Mouse (Mus musculus) heart, embryonic 15.5 days (tissue): ENCODE results near the gene Gab2. TPM values are rescaled to one million over a fixed set of nuclear protein-coding genes. Genes with fewer than 3 reads are reported as not detected.

ENCODE experiments used
- ATAC-seq: fragments of 200-750 bp; cut with Nextera tagmentation; replicated peaks from 2 replicates; pipeline ENCODE4 v1.8.0; 2017; ENCODE audit warnings: low read depth, moderate TSS enrichment; ENCODE audit not compliant: insufficient number of reproducible peaks, insufficient read depth, low FRiP score
- H3K27ac ChIP-seq: fragments of 300-500 bp; sonication (generic); 2 replicates; pipeline ENCODE4 v1.5.1; 2015; ENCODE audit warnings: mild to moderate bottlenecking, inconsistent platforms
- H3K27me3 ChIP-seq: fragments of 300-500 bp; sonication (generic); 2 replicates; pipeline ENCODE4 v1.6.1; 2015; ENCODE audit warnings: inconsistent platforms
- H3K36me3 ChIP-seq: fragments of 300-500 bp; sonication (generic); 2 replicates; pipeline ENCODE4 v1.6.1; 2015; ENCODE audit warnings: mild to moderate bottlenecking, inconsistent platforms
- H3K4me1 ChIP-seq: fragments of 300-500 bp; sonication (generic); replicated peaks from 2 replicates; pipeline ENCODE4 v1.6.1; 2015; ENCODE audit warnings: inconsistent platforms
- H3K4me2 ChIP-seq: fragments of 300-500 bp; sonication (generic); 2 replicates; pipeline ENCODE4 v1.6.1; 2015; ENCODE audit warnings: inconsistent platforms, mild to moderate bottlenecking, moderate library complexity
- H3K4me3 ChIP-seq: fragments of 300-500 bp; sonication (generic); 2 replicates; pipeline ENCODE4 v1.5.1; 2015; ENCODE audit warnings: mild to moderate bottlenecking, inconsistent platforms
- H3K9ac ChIP-seq: fragments of 300-500 bp; sonication (generic); 2 replicates; pipeline ENCODE4 v1.6.1; 2015; ENCODE audit warnings: mild to moderate bottlenecking, inconsistent platforms
- H3K9me3 ChIP-seq: fragments of 300-500 bp; sonication (generic); replicated peaks from 2 replicates; pipeline ENCODE4 v1.6.1; 2016; ENCODE audit warnings: inconsistent platforms
- WGBS: fragments of 180-500 bp; shearing (Covaris S2); methylation state at CpG from one replicate; pipeline ENCODE4 v1.1.7; 2015; ENCODE audit warnings: mixed read lengths; 5-methylcytosine and 5-hydroxymethylcytosine counted together
- polyA plus RNA-seq: library from polyadenylated mRNA; unstranded; fragments of >200 nt; fragmentation: Nextera tagmentation; extraction: Ambion mirVana; gene quantifications from 2 replicates; pipeline ENCODE4 v1.2.1, GENCODE M21; 2015

Gene Gab2
- polyA plus RNA-seq, result 6.1 and 8.0 TPM in 2 replicates

DNA sequence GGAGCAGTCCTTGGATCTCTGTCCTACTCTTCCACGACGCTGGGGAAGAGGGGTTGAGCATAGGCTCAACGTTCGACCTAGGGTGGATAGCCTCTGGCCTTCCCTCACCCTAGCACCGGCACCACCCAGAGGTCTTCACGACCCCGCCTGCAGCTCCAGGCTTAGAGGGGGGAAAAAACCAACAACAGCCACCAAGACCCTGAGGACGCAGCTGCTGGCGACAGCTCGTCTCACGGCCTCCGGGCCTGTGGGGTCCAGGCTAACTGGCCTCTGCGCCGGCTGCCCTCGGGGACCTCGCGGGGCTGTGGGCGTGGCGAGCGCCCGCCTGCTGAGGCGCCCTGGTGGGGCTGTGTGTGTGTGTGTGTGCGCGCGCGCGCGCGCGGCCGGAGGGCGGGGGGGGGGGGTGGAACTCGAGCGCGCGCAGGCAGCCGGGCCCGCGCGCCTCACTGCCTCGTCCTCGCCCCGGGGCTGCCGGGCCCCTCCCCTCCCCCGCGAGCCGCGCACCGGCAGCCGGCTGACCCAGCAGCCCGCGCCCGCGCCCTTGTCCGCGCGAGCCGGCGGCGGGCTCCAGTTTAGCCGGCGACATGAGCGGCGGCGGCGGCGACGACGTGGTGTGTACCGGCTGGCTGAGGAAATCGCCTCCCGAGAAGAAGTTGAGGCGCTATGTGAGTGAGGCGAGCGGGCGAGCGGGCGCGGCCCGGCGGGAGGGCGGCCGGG, at the start of gene Gab2:
Gene Gab2 (plus strand): TSS at position 345 of the 717 bp plus-strand sequence.
- Histone ChIP-seq H3K9me3 (no peaks in the 10 kb centered on the region), H3K4me1 (peaks cover 29% of the 10 kb centered on the region), H3K4me2 (peak within 1 kb of the TSS; percentile 86), H3K4me3 (peak within 1 kb of the TSS; percentile 99), H3K9ac (peak within 1 kb of the TSS; percentile 95), H3K36me3 (no peaks in the 10 kb centered on the region), H3K27me3 (no peaks in the 10 kb centered on the region), H3K27ac (peak within 1 kb of the TSS; percentile 97)
- peak; percentile 85 for ATAC-seq
- WGBS, result under 1% methylated on average over 55 of the region's 83 CpGs

DNA sequence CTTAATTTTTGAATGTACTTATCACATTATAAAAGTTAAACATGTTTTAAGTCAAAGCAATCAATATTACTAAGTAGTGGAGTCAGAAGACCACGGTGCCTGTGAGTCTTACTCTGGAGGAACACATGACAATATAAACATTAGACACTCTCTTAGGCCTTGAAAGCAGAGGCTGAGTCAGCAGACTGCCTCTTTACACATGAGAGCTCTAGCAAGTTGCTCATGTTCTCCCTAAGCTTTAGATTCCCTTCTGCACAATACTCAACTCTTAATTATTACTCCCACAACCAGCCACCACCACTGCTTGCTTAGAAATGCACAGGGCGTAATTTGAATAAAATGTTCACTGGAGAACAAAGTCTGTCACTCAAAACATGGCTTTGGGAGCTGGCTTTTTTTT, 49.0 kb upstream of the Gab2 start:
- WGBS, result 85% methylated on average over 2 of the region's 2 CpGs
- no peak for ATAC-seq
- no peak overlapping the region for H3K27ac ChIP-seq
- H3K4me1 ChIP-seq, result no peaks in the 10 kb centered on the region
- H3K9ac ChIP-seq, result no peak overlapping the region
- 0 out of 2 replicates have a peak, but pooled peaks cover 5% of the 10 kb centered on the region for H3K36me3 ChIP-seq
- no peaks in the 10 kb centered on the region for H3K9me3 ChIP-seq
- H3K4me3 ChIP-seq, result no peak overlapping the region
- no peaks in the 10 kb centered on the region for H3K27me3 ChIP-seq
- H3K4me2 ChIP-seq, result no peak overlapping the region

DNA sequence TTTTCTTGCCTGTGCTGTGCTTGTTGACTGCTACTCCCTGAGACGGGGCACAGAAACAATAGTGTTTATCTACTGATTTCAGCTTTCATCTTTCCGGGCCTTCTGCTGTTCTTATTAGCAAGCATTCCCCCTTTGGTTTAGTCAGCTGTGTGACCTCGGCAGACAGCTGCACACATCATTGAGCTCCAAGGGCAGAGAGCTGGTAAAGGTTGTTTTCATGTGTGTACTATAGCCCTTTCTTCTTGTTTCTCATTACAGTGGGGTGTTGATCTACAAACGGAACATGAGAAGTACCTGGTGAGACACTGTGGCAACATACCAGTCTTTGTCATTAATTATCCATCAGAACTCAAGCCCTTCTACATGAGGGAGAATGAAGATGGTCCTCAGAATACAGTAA, 41.7 kb upstream of the Gab2 start:
- no peak for ATAC-seq
- 55% methylated on average over 4 of the region's 4 CpGs for WGBS
- no peaks in the 10 kb centered on the region for H3K9me3 ChIP-seq
- H3K4me3 ChIP-seq, result no peak overlapping the region
- H3K36me3 ChIP-seq, result 0 out of 2 replicates have a peak, but pooled peaks cover 3% of the 10 kb centered on the region
- H3K27ac ChIP-seq, result no peak overlapping the region
- H3K4me2 ChIP-seq, result no peak overlapping the region
- H3K4me1 ChIP-seq, result no peaks in the 10 kb centered on the region
- no peaks in the 10 kb centered on the region for H3K27me3 ChIP-seq
- H3K9ac ChIP-seq, result no peak overlapping the region

DNA sequence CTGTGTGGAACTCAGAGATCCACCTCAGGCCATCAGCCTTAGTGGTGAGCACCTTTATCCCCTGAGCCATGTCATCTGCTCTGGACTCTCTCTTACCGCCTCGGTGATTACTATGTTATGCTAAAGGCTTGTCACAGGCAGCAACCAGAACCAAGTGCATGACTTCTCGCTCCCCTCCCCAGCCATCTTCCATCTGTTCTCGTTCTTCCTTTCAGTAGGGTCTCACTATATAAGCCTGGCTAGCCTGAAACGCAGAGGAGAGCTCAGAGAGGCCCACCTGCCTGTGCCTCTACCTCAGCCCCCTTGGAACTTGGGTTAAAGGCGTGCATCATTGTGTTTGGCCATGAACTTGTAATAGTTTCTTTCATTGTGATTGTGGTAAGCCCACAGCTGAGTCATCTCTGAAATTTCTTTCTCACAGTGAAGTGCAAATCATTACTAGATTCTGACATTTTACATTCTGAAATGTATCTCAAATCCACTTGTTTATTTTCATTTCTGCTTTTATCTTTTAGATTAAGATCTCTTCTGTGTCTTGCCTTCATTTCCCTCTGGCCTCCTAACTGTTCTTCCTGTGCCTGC, 39.4 kb upstream of the Gab2 start:
- 90% methylated on average over 6 of the region's 6 CpGs for WGBS
- no peaks in the 10 kb centered on the region for H3K27me3 ChIP-seq
- H3K27ac ChIP-seq, result no peak overlapping the region
- no peak overlapping the region for H3K4me2 ChIP-seq
- no peak for ATAC-seq
- H3K9me3 ChIP-seq, result no peaks in the 10 kb centered on the region
- no peak overlapping the region for H3K4me3 ChIP-seq
- no peak overlapping the region for H3K9ac ChIP-seq
- no peaks in the 10 kb centered on the region for H3K36me3 ChIP-seq
- H3K4me1 ChIP-seq, result no peaks in the 10 kb centered on the region

DNA sequence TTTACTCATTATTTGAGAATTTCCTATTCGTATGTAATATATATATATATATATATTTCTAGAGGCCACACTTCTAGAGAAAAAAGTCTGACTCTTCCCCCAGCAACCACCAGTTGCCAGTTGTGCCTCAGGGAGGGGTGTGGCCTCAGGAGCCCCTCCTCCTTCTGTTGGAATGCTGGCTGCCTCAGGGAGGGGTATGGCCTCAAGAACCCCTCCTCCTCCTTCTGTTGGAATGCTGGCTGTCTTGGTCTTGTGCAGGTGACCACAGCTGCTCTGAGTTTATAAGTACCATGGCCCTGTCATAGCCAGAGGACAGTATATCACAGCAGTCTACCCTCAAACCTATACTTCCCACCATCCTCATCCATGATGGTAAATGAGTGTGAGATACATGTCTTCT, 38.4 kb upstream of the Gab2 start:
- Histone ChIP-seq H3K27ac (no peak overlapping the region), H3K4me2 (no peak overlapping the region), H3K4me3 (no peak overlapping the region), H3K9ac (no peak overlapping the region), H3K36me3 (no peaks in the 10 kb centered on the region), H3K4me1 (no peaks in the 10 kb centered on the region), H3K27me3 (no peaks in the 10 kb centered on the region), H3K9me3 (no peaks in the 10 kb centered on the region)
- WGBS, result 89% methylated on average over 1 of the region's 1 CpGs
- ATAC-seq, result no peak

DNA sequence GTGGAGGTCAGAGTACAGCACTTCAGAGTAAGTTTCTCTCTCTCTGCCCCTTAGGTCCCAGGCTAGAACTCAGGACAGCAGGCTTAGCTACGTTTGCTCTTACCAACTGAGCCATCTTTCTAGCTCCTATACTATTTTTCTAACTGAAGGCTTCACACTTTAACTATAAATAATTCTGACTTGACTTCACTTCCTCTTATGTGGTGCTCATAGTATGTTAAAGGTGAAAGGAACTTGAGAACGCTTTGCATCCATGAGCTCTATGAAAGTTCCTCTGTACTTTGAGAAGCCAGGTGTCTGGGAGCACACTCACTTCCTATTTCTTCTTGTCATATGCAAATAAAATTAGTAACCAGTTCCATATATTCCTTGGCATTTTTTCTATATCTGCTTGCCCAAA, 20.4 kb upstream of the Gab2 start:
- no peak for ATAC-seq
- Histone ChIP-seq H3K27ac (no peak overlapping the region), H3K4me1 (no peaks in the 10 kb centered on the region), H3K4me3 (no peak overlapping the region), H3K36me3 (no peaks in the 10 kb centered on the region; the same call in 1 of the 2 replicates), H3K9ac (no peak overlapping the region), H3K27me3 (no peaks in the 10 kb centered on the region), H3K9me3 (no peaks in the 10 kb centered on the region), H3K4me2 (no peak overlapping the region)
- WGBS, result 91% methylated on average over 2 of the region's 2 CpGs

DNA sequence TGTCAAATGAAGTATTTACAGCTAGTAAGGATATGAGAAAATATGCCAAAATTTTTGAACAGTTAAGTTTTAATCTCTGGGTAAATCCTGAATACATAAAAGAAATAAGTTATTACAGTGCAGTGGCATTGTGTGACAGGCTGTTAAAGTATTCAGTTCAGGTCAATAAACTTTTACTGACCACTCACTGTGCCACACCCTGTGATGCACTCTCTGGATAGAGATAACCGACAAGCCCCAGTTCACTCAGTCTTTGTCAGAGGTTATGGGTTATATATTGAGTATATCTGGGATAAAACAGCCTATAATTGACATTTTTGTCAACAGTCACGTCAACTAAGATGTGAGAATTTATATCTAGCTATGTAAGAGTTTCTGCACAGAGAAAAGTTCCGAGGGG, 9.9 kb upstream of the Gab2 start:
- Histone ChIP-seq H3K36me3 (no peaks in the 10 kb centered on the region), H3K27ac (no peak overlapping the region), H3K9me3 (no peaks in the 10 kb centered on the region), H3K4me2 (no peak overlapping the region), H3K4me1 (no peaks in the 10 kb centered on the region), H3K9ac (no peak overlapping the region), H3K27me3 (no peaks in the 10 kb centered on the region), H3K4me3 (no peak overlapping the region)
- ATAC-seq, result no peak
- 78% methylated on average over 3 of the region's 3 CpGs for WGBS

DNA sequence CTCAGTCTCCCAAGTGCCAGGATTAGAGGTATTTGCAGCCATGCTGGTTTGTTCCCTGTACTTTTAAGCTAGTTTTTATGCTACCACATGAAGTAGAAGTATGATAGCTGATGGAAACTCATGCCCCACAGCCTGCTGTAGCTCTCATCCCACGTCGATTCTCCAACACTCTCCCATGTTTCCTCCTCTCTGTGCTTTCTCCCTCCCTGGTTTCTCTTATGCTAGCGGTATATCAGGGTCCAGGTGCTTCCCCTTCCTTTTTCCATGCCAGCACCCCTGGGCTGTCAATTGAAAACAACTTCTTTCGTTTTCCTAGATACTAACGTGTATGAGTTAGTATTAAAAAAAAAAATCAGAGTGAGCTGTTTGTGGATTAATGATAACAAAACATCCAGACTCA, 9.3 kb upstream of the Gab2 start:
- 67% methylated on average over 5 of the region's 5 CpGs for WGBS
- H3K36me3 ChIP-seq, result no peaks in the 10 kb centered on the region

DNA sequence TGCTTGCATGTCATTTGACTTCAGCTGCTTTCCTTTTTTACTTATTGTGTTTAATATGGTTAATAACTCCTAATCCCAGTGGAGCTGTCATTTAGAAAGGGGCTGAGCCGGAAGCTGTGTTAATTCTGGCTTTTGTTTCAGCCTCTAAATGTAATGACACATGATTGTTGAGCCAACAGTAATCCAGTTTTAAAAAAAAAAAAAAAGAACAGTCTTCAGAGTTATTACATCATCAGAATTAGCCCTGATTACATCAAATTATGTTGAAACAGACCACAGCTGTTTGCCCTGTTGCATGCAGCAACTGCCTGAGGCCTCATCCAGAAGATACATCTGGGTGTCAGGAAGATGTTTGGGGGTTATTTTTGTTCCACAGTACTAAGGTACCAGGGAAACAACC, 6.4 kb upstream of the Gab2 start:
- Histone ChIP-seq H3K27ac (no peak overlapping the region), H3K36me3 (no peaks in the 10 kb centered on the region), H3K9me3 (no peaks in the 10 kb centered on the region), H3K4me1 (peaks cover 6% of the 10 kb centered on the region), H3K9ac (no peak overlapping the region), H3K4me2 (no peak overlapping the region), H3K27me3 (no peaks in the 10 kb centered on the region), H3K4me3 (no peak overlapping the region)
- ATAC-seq, result no peak
- 74% methylated on average over 1 of the region's 1 CpGs for WGBS

More for the DNA sequence above, 9.3 kb upstream of the Gab2 start:
- Histone ChIP-seq H3K4me2 (no peak overlapping the region), H3K4me1 (no peaks in the 10 kb centered on the region), H3K9me3 (no peaks in the 10 kb centered on the region), H3K9ac (no peak overlapping the region), H3K27me3 (no peaks in the 10 kb centered on the region), H3K4me3 (no peak overlapping the region), H3K27ac (no peak overlapping the region)
- ATAC-seq, result no peak

DNA sequence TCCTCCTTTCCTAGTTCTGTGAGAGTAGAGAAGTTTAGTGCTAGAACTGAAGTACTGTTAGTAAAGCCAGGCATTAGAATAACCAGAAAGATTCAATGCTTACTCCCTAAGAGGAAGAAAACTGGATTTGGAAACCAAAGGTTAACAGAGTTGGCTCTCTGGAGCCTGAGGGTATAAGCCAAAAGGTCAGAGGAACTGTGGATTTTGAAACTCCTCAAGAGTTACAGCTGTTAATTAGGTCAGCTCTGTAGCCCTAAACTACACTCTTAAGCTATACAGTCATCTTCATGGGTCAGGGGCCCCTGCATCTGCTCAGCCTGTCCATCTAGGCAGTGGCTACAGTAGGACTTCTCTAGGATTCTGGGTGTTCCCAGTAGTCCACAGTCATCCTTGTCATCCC, 4.4 kb upstream of the Gab2 start:
- Histone ChIP-seq H3K27ac (no peak overlapping the region), H3K4me1 (peaks cover 11% of the 10 kb centered on the region), H3K9me3 (no peaks in the 10 kb centered on the region), H3K9ac (no peak overlapping the region), H3K27me3 (no peaks in the 10 kb centered on the region), H3K36me3 (no peaks in the 10 kb centered on the region), H3K4me2 (no peak overlapping the region), H3K4me3 (no peak overlapping the region)
- no peak for ATAC-seq

DNA sequence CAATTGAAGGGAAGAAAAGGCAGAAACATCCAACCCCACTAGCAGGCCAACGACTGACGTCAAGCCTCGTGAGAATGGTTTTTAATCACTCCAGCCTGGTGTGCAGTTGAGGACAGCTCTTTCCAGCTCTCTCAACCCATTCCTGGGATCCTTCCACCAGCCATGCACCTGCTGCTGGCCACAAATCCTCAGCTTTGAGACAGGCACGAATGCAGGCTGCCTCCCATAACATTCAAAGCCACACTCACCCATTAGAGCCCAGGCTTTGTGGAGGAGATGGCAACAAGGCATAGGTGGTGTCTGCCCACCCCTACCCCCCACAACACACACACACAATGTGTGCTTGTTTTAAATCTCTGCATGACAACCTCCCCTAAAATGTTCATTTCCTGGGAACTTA, 2.7 kb upstream of the Gab2 start:
- Histone ChIP-seq H3K4me3 (no peak overlapping the region), H3K9me3 (no peaks in the 10 kb centered on the region), H3K27me3 (no peaks in the 10 kb centered on the region), H3K4me1 (peaks cover 21% of the 10 kb centered on the region), H3K4me2 (no peak overlapping the region), H3K27ac (no peak overlapping the region), H3K9ac (no peak overlapping the region), H3K36me3 (no peaks in the 10 kb centered on the region)
- 44% methylated on average over 4 of the region's 4 CpGs for WGBS
- no peak for ATAC-seq

DNA sequence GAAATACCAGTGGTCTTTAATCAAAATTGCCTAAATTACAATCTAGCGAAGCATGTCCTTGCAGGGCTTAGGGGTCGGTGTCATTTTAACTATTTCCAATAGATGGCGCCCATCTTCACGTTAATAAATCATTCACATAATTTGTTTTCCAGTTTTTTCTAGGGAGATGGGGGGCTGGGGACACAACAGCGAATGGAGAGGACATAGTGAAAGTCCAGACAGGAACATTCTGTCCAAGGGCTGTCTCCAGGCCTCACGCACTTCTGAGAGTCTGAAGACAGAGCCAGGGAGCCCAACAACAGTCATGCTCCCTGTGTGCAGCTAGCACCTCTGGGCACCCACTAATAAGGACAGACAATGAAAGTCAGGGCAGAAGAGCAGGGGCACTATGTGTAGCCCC, 2.2 kb upstream of the Gab2 start:
- ATAC-seq, result no peak
- Histone ChIP-seq H3K4me1 (peaks cover 25% of the 10 kb centered on the region), H3K9ac (no peak overlapping the region), H3K27ac (0 out of 2 replicates have a peak overlapping the region, but pooled peaks have one; percentile 24), H3K4me2 (peak overlapping the region; percentile 37; the same call in 1 of the 2 replicates), H3K4me3 (no peak overlapping the region), H3K36me3 (no peaks in the 10 kb centered on the region), H3K27me3 (no peaks in the 10 kb centered on the region), H3K9me3 (no peaks in the 10 kb centered on the region)
- WGBS, result 12% methylated on average over 6 of the region's 6 CpGs
